Mouse (Mus musculus): ENCODE data around the gene Dusp28. TPM values are rescaled to one million over a fixed set of nuclear protein-coding genes. Genes with fewer than 3 reads are reported as not detected.

Gene Dusp28
- polyA plus RNA-seq, 1 experiment from 2014 or later: 11.5 TPM

- WGBS: 36% methylated on average over 1 of the region's 1 CpGs
- no peak for ATAC-seq (ENCODE audit: borderline replicate concordance, extremely low read depth, low FRiP score, low TSS enrichment)
Observed at GRCm38 (mm10) chr1:92930171-92930706, 23.5 kb downstream of the Dusp28 start.

DNA sequence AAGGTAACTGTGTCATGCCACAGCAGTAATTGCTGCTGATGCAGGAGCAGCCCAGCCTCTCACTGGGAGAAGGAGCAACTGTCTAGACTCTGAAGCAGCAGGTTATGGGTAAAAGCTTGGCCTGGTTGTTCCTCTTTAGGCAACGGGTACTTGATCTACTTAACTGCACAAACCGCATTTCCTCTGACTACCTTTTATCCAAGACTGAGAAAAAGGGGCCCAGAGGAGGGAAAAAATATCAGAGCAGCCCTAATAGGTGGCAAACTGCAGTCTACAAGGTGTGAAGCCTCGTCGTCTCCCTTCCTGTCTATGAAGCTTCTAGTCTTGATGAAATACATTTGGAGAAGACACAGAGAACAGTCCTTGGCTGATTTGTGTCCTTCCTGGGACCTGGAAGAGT is 26.8 kb downstream of the Dusp28 start:
- H3K36me3 ChIP-seq: peaks cover 4% of the 10 kb centered on the region; the same call in 1 of the 2 replicates
- H3K27ac ChIP-seq: peak overlapping the region; percentile 97
- 76% methylated on average over 4 of the region's 4 CpGs for WGBS
- H3K9ac ChIP-seq: peak overlapping the region; percentile 71
- peaks cover 22% of the 10 kb centered on the region for H3K4me1 ChIP-seq
- H3K9me3 ChIP-seq: no peaks in the 10 kb centered on the region
- no peak for ATAC-seq (ENCODE audit: borderline replicate concordance, extremely low read depth, low FRiP score, low TSS enrichment)
- peak overlapping the region; percentile 87 for H3K4me2 ChIP-seq
- H3K27me3 ChIP-seq: no peaks in the 10 kb centered on the region
- H3K4me3 ChIP-seq: peak overlapping the region; percentile 78

More at GRCm38 (mm10) chr1:92930171-92930706, 23.5 kb downstream of the Dusp28 start:
- no peak overlapping the region for H3K4me3 ChIP-seq
- no peaks in the 10 kb centered on the region for H3K27me3 ChIP-seq
- H3K4me2 ChIP-seq: no peak overlapping the region
- no peaks in the 10 kb centered on the region for H3K9me3 ChIP-seq
- peaks cover 9% of the 10 kb centered on the region for H3K4me1 ChIP-seq
- H3K9ac ChIP-seq: no peak overlapping the region
- no peak overlapping the region for H3K27ac ChIP-seq
- H3K36me3 ChIP-seq: no peaks in the 10 kb centered on the region

- H3K4me1 ChIP-seq: peaks cover 22% of the 10 kb centered on the region
- peak within 1 kb of the TSS; percentile 87 for H3K4me2 ChIP-seq
- ATAC-seq (ENCODE audit: borderline replicate concordance, extremely low read depth, low FRiP score, low TSS enrichment): peak; percentile 99
- H3K9ac ChIP-seq: peak within 1 kb of the TSS; percentile 71
- no peaks in the 10 kb centered on the region for H3K9me3 ChIP-seq
- peak within 1 kb of the TSS; percentile 97 for H3K27ac ChIP-seq
- H3K4me3 ChIP-seq: peak within 1 kb of the TSS; percentile 78
- no peaks in the 10 kb centered on the region for H3K27me3 ChIP-seq
- H3K36me3 ChIP-seq: peaks cover 10% of the 10 kb centered on the region
- under 1% methylated on average over 45 of the region's 45 CpGs for WGBS
Observed at GRCm38 (mm10) chr1:92934182-92934827, 27.5 kb downstream of the Dusp28 start, which contains the start of gene Capn10. TSS of gene Capn10 (plus strand) at chr1:92934376.

GRCm38 (mm10) chr1:92935054-92935962 is 28.5 kb downstream of the Dusp28 start:
- no peaks in the 10 kb centered on the region for H3K9me3 ChIP-seq
- peak overlapping the region; percentile 78 for H3K4me3 ChIP-seq
- 13% methylated on average over 10 of the region's 10 CpGs for WGBS
- peaks cover 22% of the 10 kb centered on the region for H3K4me1 ChIP-seq
- peak overlapping the region; percentile 71 for H3K9ac ChIP-seq
- peak overlapping the region; percentile 97 for H3K27ac ChIP-seq
- H3K36me3 ChIP-seq: peaks cover 20% of the 10 kb centered on the region
- ATAC-seq (ENCODE audit: borderline replicate concordance, extremely low read depth, low FRiP score, low TSS enrichment): no peak
- peak overlapping the region; percentile 87 for H3K4me2 ChIP-seq
- no peaks in the 10 kb centered on the region for H3K27me3 ChIP-seq

- Histone ChIP-seq H3K36me3 (peaks cover 24% of the 10 kb centered on the region), H3K4me3 (peak overlapping the region; percentile 78; the same call in 1 of the 2 replicates), H3K9me3 (no peaks in the 10 kb centered on the region), H3K27ac (no peak overlapping the region), H3K27me3 (no peaks in the 10 kb centered on the region), H3K4me1 (peaks cover 22% of the 10 kb centered on the region), H3K9ac (no peak overlapping the region), H3K4me2 (peak overlapping the region; percentile 87)
- 32% methylated on average over 2 of the region's 2 CpGs for WGBS
- no peak for ATAC-seq (ENCODE audit: borderline replicate concordance, extremely low read depth, low FRiP score, low TSS enrichment)
Observed at GRCm38 (mm10) chr1:92935977-92936376, 29.2 kb downstream of the Dusp28 start.

- Histone ChIP-seq H3K9me3 (no peaks in the 10 kb centered on the region), H3K4me2 (no peak overlapping the region), H3K4me1 (peaks cover 22% of the 10 kb centered on the region), H3K4me3 (no peak overlapping the region), H3K27me3 (no peaks in the 10 kb centered on the region), H3K27ac (no peak overlapping the region), H3K9ac (no peak overlapping the region), H3K36me3 (peaks cover 26% of the 10 kb centered on the region)
- no peak for ATAC-seq (ENCODE audit: borderline replicate concordance, extremely low read depth, low FRiP score, low TSS enrichment)
- WGBS: 60% methylated on average over 3 of the region's 3 CpGs
Observed at GRCm38 (mm10) chr1:92936467-92936866, 29.7 kb downstream of the Dusp28 start.

- peaks cover 39% of the 10 kb centered on the region for H3K36me3 ChIP-seq
- WGBS: 89% methylated on average over 3 of the region's 3 CpGs
Observed at GRCm38 (mm10) chr1:92937797-92938196, 31.0 kb downstream of the Dusp28 start.

DNA sequence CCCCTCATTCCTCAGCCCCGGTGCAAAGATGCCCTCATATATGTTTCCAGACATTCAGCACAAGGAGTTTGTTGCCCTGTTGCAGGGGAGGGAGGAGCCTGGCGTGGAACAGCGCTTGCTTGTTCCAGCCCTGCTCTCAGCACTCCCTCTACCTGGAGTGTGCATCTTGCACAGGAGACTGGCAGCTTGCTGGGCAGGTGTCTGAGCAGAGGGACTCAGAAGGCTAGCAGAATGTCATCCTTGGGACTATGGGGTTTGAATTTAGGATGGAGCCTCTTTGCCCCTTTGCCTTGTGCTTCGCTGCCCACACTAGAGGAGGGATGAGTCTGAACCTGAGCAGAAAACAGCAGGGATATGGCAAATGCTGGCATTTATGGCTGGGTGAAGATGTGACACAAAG is 33.0 kb downstream of the Dusp28 start:
- no peak for ATAC-seq (ENCODE audit: borderline replicate concordance, extremely low read depth, low FRiP score, low TSS enrichment)
- peaks cover 53% of the 10 kb centered on the region for H3K36me3 ChIP-seq

More at GRCm38 (mm10) chr1:92937797-92938196, 31.0 kb downstream of the Dusp28 start:
- Histone ChIP-seq H3K9me3 (no peaks in the 10 kb centered on the region), H3K4me3 (no peak overlapping the region), H3K9ac (no peak overlapping the region), H3K4me1 (peaks cover 22% of the 10 kb centered on the region), H3K4me2 (no peak overlapping the region), H3K27ac (no peak overlapping the region), H3K27me3 (no peaks in the 10 kb centered on the region)
- no peak for ATAC-seq (ENCODE audit: borderline replicate concordance, extremely low read depth, low FRiP score, low TSS enrichment)

GRCm38 (mm10) chr1:92943219-92943989 is 36.6 kb downstream of the Dusp28 start:
- H3K36me3 ChIP-seq: peaks cover 60% of the 10 kb centered on the region
- no peaks in the 10 kb centered on the region for H3K4me1 ChIP-seq
- H3K27ac ChIP-seq: no peak overlapping the region
- H3K4me3 ChIP-seq: no peak overlapping the region
- no peaks in the 10 kb centered on the region for H3K9me3 ChIP-seq
- no peak for ATAC-seq (ENCODE audit: borderline replicate concordance, extremely low read depth, low FRiP score, low TSS enrichment)
- no peaks in the 10 kb centered on the region for H3K27me3 ChIP-seq
- no peak overlapping the region for H3K4me2 ChIP-seq
- H3K9ac ChIP-seq: no peak overlapping the region
- 93% methylated on average over 19 of the region's 19 CpGs for WGBS

More for the DNA sequence above, 33.0 kb downstream of the Dusp28 start:
- no peak overlapping the region for H3K9ac ChIP-seq
- H3K4me2 ChIP-seq: no peak overlapping the region
- H3K9me3 ChIP-seq: no peaks in the 10 kb centered on the region
- H3K4me3 ChIP-seq: no peak overlapping the region
- H3K27ac ChIP-seq: no peak overlapping the region
- 92% methylated on average over 4 of the region's 4 CpGs for WGBS
- peaks cover 16% of the 10 kb centered on the region for H3K4me1 ChIP-seq
- H3K27me3 ChIP-seq: no peaks in the 10 kb centered on the region

- H3K4me1 ChIP-seq: no peaks in the 10 kb centered on the region
- H3K9me3 ChIP-seq: no peaks in the 10 kb centered on the region
- 95% methylated on average over 3 of the region's 3 CpGs for WGBS
- no peak overlapping the region for H3K9ac ChIP-seq
- no peaks in the 10 kb centered on the region for H3K27me3 ChIP-seq
- H3K27ac ChIP-seq: no peak overlapping the region
- H3K36me3 ChIP-seq: peaks cover 21% of the 10 kb centered on the region; the same call in 1 of the 2 replicates
- no peak overlapping the region for H3K4me2 ChIP-seq
- no peak overlapping the region for H3K4me3 ChIP-seq
- ATAC-seq (ENCODE audit: borderline replicate concordance, extremely low read depth, low FRiP score, low TSS enrichment): no peak
Observed at GRCm38 (mm10) chr1:92947966-92948365, 41.2 kb downstream of the Dusp28 start.

- peaks cover 10% of the 10 kb centered on the region; the same call in 1 of the 2 replicates for H3K36me3 ChIP-seq
- no peak overlapping the region for H3K9ac ChIP-seq
- H3K4me2 ChIP-seq: no peak overlapping the region
- no peaks in the 10 kb centered on the region for H3K27me3 ChIP-seq
- no peaks in the 10 kb centered on the region for H3K4me1 ChIP-seq
- no peak overlapping the region for H3K27ac ChIP-seq
- WGBS: 40% methylated on average over 6 of the region's 6 CpGs
- no peaks in the 10 kb centered on the region for H3K9me3 ChIP-seq
- H3K4me3 ChIP-seq: no peak overlapping the region
- ATAC-seq (ENCODE audit: borderline replicate concordance, extremely low read depth, low FRiP score, low TSS enrichment): no peak
Observed at GRCm38 (mm10) chr1:92949426-92949825, 42.6 kb downstream of the Dusp28 start.

Data from lung, embryonic 15.5 days (tissue).